Mouse (Mus musculus) G1E (cell line): ENCODE data around the gene Dnah14.

ENCODE experiments used
- CTCF ChIP-seq: IDR thresholded peaks from 2 replicates; pipeline ENCODE4 v1.5.1; 2012; ENCODE audit warnings: low read depth, low read length, inconsistent platforms, mixed read lengths
- GATA1 ChIP-seq: IDR thresholded peaks from 2 replicates; pipeline ENCODE4 v1.6.1; 2012; ENCODE audit warnings: borderline replicate concordance, low read length, inconsistent platforms, mixed read lengths
- GATA2 ChIP-seq: IDR thresholded peaks from 2 replicates; pipeline ENCODE4 v1.6.1; 2012; ENCODE audit warnings: low read depth, low read length, inconsistent platforms, borderline replicate concordance
- POLR2AphosphoS5 ChIP-seq: IDR thresholded peaks from 2 replicates; pipeline ENCODE4 v1.6.1; 2012; ENCODE audit warnings: low read depth, low read length, inconsistent platforms; ENCODE audit not compliant: insufficient replicate concordance
- TAL1 ChIP-seq: conservative IDR thresholded peaks from 2 replicates; pipeline ENCODE4 v1.6.1; 2012; ENCODE audit warnings: low read depth, low read length, inconsistent platforms, mixed read lengths

DNA sequence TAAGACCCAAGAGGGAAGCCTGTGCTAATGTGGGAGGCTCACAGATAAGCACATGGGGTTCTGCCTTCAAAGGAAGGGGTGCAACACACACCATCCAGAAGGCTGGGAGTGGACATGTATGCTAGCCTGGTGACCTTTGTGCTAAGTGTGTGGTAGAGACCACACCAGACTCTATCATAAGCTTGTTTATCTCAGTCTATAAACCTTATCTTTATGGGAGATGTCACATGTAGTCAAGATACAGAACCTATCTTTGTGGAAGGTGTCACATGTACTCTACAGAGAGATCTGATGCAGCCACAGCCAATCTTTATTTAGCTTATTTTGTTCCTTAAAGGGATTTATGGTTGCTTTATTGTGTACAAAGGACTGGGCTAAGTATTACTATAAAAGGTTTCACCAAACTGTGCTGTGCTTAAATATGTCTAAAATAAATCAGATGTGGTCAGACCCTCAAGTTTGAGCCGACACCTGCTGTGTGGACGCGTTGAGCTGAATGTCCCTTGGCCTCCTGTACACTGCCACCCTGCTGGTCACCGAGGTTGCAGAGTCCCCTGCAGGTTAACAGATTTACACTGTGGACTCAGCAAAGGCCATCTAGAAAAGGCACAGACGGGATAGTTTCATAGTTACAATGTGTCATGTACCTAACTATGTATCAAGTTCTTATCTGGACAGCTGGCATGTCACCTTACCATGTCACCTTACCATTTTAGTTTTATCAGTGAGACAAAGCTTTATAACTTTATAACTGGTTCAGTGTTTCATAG is 118.6 kb downstream of the Dnah14 start:
- TF ChIP-seq CTCF, result no peak
- no peak for TF ChIP-seq GATA1
- no peak for TF ChIP-seq POLR2AphosphoS5
- no peak for TF ChIP-seq GATA2
- no peak for TF ChIP-seq TAL1
